Mouse (Mus musculus): ENCODE data around the gene Taf13. TPM values are rescaled to one million over a fixed set of nuclear protein-coding genes. Genes with fewer than 3 reads are reported as not detected.

Taf13 gene
- polyA plus RNA-seq, 1 experiment from 2014 or later: 84.8 TPM

DNA sequence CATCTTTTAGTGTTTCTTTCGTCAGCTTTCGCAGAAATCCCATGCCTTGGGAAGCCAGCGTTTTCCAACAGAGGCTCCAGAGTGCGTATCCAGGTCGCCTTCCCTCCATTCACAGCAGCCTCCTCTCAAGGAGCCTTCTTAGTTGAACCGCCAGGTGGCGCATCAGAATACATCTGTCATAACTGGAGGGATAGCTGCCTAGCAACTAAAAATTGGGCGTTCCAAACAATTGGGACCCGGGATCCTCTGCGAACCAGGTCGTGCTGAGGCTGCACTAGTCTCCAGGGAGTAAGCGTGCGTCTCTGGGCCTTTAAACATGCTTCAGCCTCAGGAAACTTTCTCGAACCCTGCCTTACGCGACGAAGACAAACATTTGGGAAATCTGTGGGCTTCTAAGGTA lies 34.2 kb upstream of the Taf13 start:
- DNase-seq (ENCODE audit: low spot score) (peak; percentile 91), ATAC-seq (ENCODE audit: low FRiP score) (peak; percentile 75; the same call in 1 of the 2 replicates)
- no peaks in the 10 kb centered on the region for H3K9me3 ChIP-seq (ENCODE audit: control insufficient read depth, low read length)
- no peaks in the 10 kb centered on the region for H3K36me3 ChIP-seq (ENCODE audit: control insufficient read depth, insufficient read depth, low read length)
- 5% methylated on average over 17 of the region's 17 CpGs for WGBS
- H3K4me3 ChIP-seq (ENCODE audit: low read depth, low read length): no peak overlapping the region
- H3K4me2 ChIP-seq (replicated peaks; ENCODE audit: low read depth, low read length): peak overlapping the region; percentile 38
- H3K4me1 ChIP-seq (replicated peaks; ENCODE audit: control insufficient read depth, insufficient read depth, low read length): 0 out of 2 replicates have a peak, but pooled peaks cover 2% of the 10 kb centered on the region
- H3K9ac ChIP-seq (ENCODE audit: low read depth, low read length): no peak overlapping the region
- peaks cover 7% of the 10 kb centered on the region; the same call in 1 of the 2 replicates for H3K27me3 ChIP-seq (ENCODE audit: control insufficient read depth, insufficient read depth, low read length)
- no peak overlapping the region for H3K27ac ChIP-seq (ENCODE audit: low read depth, low read length)

DNA sequence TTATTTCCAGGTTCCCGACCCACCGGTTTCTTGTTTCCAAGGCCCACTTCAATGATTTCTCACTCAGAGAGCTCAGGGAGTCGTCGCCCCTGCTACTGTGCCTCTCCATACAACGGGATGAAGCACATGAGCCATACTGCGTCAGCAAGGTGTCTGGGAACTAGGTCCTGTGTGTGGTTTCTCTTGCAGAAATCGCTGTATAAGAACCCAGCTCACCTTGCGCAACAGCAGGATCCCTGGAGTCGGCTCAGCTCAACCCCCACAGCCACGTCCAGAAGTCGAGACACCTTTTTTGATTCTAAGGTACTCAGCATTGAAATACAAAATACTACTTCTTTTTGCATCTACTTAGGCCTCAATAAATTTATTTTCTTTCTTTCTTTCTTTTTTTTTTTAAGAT lies 29.2 kb upstream of the Taf13 start:
- WGBS: 87% methylated on average over 11 of the region's 11 CpGs

DNA sequence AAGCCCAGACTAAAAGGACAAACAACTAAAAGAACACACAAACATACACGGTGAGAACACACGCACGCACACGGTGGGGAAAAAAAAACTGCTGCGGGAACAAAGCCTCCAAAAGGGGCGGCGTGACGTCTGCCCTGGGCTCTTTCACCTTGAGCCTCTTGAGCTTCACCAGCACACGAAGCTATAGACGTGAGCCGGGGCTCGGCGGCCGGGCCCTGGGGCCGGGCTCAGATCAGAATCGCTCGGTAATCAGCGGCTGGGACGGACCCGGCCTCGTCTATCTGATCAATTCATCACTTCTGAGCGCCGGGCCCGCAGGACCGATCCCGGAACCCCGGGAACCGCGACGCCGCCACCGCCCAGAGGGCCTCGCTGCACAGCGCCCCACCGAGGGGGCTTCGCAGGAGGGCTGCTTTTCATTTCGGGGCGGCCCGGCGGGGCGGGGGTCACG lies 17.4 kb upstream of the Taf13 start:
- Histone ChIP-seq H3K36me3 (ENCODE audit: control insufficient read depth, insufficient read depth, low read length) (no peaks in the 10 kb centered on the region), H3K9me3 (ENCODE audit: control insufficient read depth, low read length) (no peaks in the 10 kb centered on the region), H3K27ac (ENCODE audit: low read depth, low read length) (peak overlapping the region; percentile 89), H3K4me3 (ENCODE audit: low read depth, low read length) (peak overlapping the region; percentile 76), H3K9ac (ENCODE audit: low read depth, low read length) (peak overlapping the region; percentile 98), H3K4me1 (replicated peaks; ENCODE audit: control insufficient read depth, insufficient read depth, low read length) (no peaks in the 10 kb centered on the region), H3K27me3 (ENCODE audit: control insufficient read depth, insufficient read depth, low read length) (no peaks in the 10 kb centered on the region), H3K4me2 (replicated peaks; ENCODE audit: low read depth, low read length) (peak overlapping the region; percentile 85)
- DNase-seq (ENCODE audit: low spot score) (no peak), ATAC-seq (ENCODE audit: low FRiP score) (peak; percentile 86)
- under 1% methylated on average over 41 of the region's 42 CpGs for WGBS

More for the DNA sequence above, 29.2 kb upstream of the Taf13 start:
- H3K9me3 ChIP-seq (ENCODE audit: control insufficient read depth, low read length): no peaks in the 10 kb centered on the region
- H3K27me3 ChIP-seq (ENCODE audit: control insufficient read depth, insufficient read depth, low read length): no peaks in the 10 kb centered on the region
- H3K4me3 ChIP-seq (ENCODE audit: low read depth, low read length): no peak overlapping the region
- H3K36me3 ChIP-seq (ENCODE audit: control insufficient read depth, insufficient read depth, low read length): no peaks in the 10 kb centered on the region
- 0 out of 2 replicates have a peak, but pooled peaks cover 2% of the 10 kb centered on the region for H3K4me1 ChIP-seq (replicated peaks; ENCODE audit: control insufficient read depth, insufficient read depth, low read length)
- DNase-seq (ENCODE audit: low spot score) (no peak), ATAC-seq (ENCODE audit: low FRiP score) (no peak)
- no peak overlapping the region for H3K4me2 ChIP-seq (replicated peaks; ENCODE audit: low read depth, low read length)
- no peak overlapping the region for H3K27ac ChIP-seq (ENCODE audit: low read depth, low read length)
- H3K9ac ChIP-seq (ENCODE audit: low read depth, low read length): no peak overlapping the region

DNA sequence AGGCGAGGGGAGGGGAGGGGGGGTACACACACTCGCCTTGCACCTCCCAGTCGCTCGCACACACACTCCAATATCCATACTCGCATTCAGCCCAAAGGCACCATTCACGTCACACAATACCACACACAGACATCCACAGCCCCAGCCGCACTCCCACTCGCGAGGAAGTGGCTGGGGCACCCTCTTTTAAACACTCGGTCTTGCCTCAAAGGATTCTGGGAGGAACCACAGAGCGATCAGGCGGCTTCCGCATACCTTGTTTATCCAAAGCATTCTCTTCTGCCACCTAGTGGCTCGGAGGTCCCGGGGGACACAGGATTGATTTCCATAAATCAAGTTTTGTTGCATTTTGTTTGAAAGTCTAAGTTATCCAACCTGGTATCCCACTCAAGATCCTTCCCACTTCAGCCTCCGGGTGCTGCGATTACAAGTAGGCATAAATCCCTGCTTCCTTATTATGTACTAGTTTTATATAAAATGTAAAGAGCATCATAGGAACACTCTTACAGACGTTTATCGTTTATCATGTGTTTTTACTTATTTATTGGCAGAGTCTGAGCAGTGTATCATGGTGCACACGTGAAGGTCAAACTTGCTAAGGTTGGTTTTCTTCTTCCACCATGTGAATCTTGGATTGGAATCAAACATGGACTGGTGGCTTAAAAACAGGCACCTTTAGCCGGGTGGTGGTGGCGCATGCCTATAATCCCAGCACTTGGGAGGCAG lies 16.7 kb upstream of the Taf13 start:
- no peaks in the 10 kb centered on the region for H3K36me3 ChIP-seq (ENCODE audit: control insufficient read depth, insufficient read depth, low read length)
- no peaks in the 10 kb centered on the region for H3K9me3 ChIP-seq (ENCODE audit: control insufficient read depth, low read length)
- peak overlapping the region; percentile 76 for H3K4me3 ChIP-seq (ENCODE audit: low read depth, low read length)
- no peaks in the 10 kb centered on the region for H3K4me1 ChIP-seq (replicated peaks; ENCODE audit: control insufficient read depth, insufficient read depth, low read length)
- H3K27ac ChIP-seq (ENCODE audit: low read depth, low read length): peak overlapping the region; percentile 89
- H3K4me2 ChIP-seq (replicated peaks; ENCODE audit: low read depth, low read length): peak overlapping the region; percentile 85
- peak overlapping the region; percentile 98 for H3K9ac ChIP-seq (ENCODE audit: low read depth, low read length)
- H3K27me3 ChIP-seq (ENCODE audit: control insufficient read depth, insufficient read depth, low read length): no peaks in the 10 kb centered on the region
- WGBS: 18% methylated on average over 22 of the region's 22 CpGs
- ATAC-seq (ENCODE audit: low FRiP score) (peak; percentile 95), DNase-seq (ENCODE audit: low spot score) (peak; percentile 96)

GRCm38 (mm10) chr3:108557888-108558287 lies 13.6 kb upstream of the Taf13 start:
- H3K27ac ChIP-seq (ENCODE audit: low read depth, low read length): no peak overlapping the region
- no peaks in the 10 kb centered on the region for H3K27me3 ChIP-seq (ENCODE audit: control insufficient read depth, insufficient read depth, low read length)

GRCm38 (mm10) chr3:108562133-108562730 lies 9.3 kb upstream of the Taf13 start, which contains the start of gene Tmem167b:
Tmem167b (minus strand) TSS chr3:108562466.
- peak; percentile 99 for DNase-seq (ENCODE audit: low spot score)
- Histone ChIP-seq H3K9me3 (ENCODE audit: control insufficient read depth, low read length) (no peaks in the 10 kb centered on the region), H3K27me3 (ENCODE audit: control insufficient read depth, insufficient read depth, low read length) (no peaks in the 10 kb centered on the region)

More at GRCm38 (mm10) chr3:108557888-108558287, 13.6 kb upstream of the Taf13 start:
- Histone ChIP-seq H3K9me3 (ENCODE audit: control insufficient read depth, low read length) (no peaks in the 10 kb centered on the region), H3K4me2 (replicated peaks; ENCODE audit: low read depth, low read length) (no peak overlapping the region), H3K4me1 (replicated peaks; ENCODE audit: control insufficient read depth, insufficient read depth, low read length) (no peaks in the 10 kb centered on the region), H3K9ac (ENCODE audit: low read depth, low read length) (no peak overlapping the region), H3K36me3 (ENCODE audit: control insufficient read depth, insufficient read depth, low read length) (no peaks in the 10 kb centered on the region), H3K4me3 (ENCODE audit: low read depth, low read length) (no peak overlapping the region)
- ATAC-seq (ENCODE audit: low FRiP score): no peak
- 94% methylated on average over 4 of the region's 4 CpGs for WGBS
- DNase-seq (ENCODE audit: low spot score): no peak

DNA sequence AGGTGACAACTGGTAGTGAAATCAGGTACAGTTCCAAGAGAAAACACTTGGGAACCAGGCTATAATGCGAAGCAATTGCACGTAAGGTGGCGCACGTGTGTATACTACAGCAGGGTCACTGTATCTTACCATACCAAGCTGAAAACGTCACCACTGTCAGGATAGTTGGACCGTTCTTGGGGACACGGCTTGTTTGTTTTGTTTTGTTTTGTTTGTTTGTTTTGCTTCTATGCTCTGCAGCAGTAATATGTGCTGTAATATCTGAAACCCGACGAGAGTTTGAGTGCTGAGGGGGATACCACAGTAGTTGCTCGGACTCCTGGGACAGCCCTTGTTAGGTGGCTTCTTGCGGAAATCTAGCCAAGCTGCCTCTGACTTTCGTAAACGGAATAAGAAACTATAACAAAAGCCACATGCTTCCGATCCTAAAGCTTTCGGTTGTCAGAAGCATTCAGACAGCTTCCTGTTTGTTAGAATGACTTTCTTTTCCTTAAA lies 8.7 kb upstream of the Taf13 start:
- DNase-seq (ENCODE audit: low spot score) (no peak), ATAC-seq (ENCODE audit: low FRiP score) (peak; percentile 69)
- Histone ChIP-seq H3K27me3 (ENCODE audit: control insufficient read depth, insufficient read depth, low read length) (no peaks in the 10 kb centered on the region), H3K27ac (ENCODE audit: low read depth, low read length) (peak overlapping the region; percentile 75; the same call in 1 of the 2 replicates), H3K4me2 (replicated peaks; ENCODE audit: low read depth, low read length) (peak overlapping the region; percentile 59), H3K4me3 (ENCODE audit: low read depth, low read length) (peak overlapping the region; percentile 76), H3K9me3 (ENCODE audit: control insufficient read depth, low read length) (no peaks in the 10 kb centered on the region), H3K4me1 (replicated peaks; ENCODE audit: control insufficient read depth, insufficient read depth, low read length) (no peaks in the 10 kb centered on the region), H3K9ac (ENCODE audit: low read depth, low read length) (peak overlapping the region; percentile 32; the same call in 1 of the 2 replicates), H3K36me3 (ENCODE audit: control insufficient read depth, insufficient read depth, low read length) (no peaks in the 10 kb centered on the region)
- 15% methylated on average over 15 of the region's 15 CpGs for WGBS

More at GRCm38 (mm10) chr3:108562133-108562730, 9.3 kb upstream of the Taf13 start, which contains the start of gene Tmem167b:
- ATAC-seq (ENCODE audit: low FRiP score): peak; percentile 97
- under 1% methylated on average over 43 of the region's 45 CpGs for WGBS
- Histone ChIP-seq H3K4me1 (replicated peaks; ENCODE audit: control insufficient read depth, insufficient read depth, low read length) (no peaks in the 10 kb centered on the region), H3K4me2 (replicated peaks; ENCODE audit: low read depth, low read length) (peak within 1 kb of the TSS; percentile 59), H3K4me3 (ENCODE audit: low read depth, low read length) (peak within 1 kb of the TSS; percentile 76), H3K27ac (ENCODE audit: low read depth, low read length) (peak within 1 kb of the TSS; percentile 86), H3K9ac (ENCODE audit: low read depth, low read length) (peak within 1 kb of the TSS; percentile 82), H3K36me3 (ENCODE audit: control insufficient read depth, insufficient read depth, low read length) (no peaks in the 10 kb centered on the region)

GRCm38 (mm10) chr3:108563309-108563708 lies 8.2 kb upstream of the Taf13 start:
- Histone ChIP-seq H3K9me3 (ENCODE audit: control insufficient read depth, low read length) (no peaks in the 10 kb centered on the region), H3K9ac (ENCODE audit: low read depth, low read length) (no peak overlapping the region), H3K27me3 (ENCODE audit: control insufficient read depth, insufficient read depth, low read length) (no peaks in the 10 kb centered on the region), H3K4me1 (replicated peaks; ENCODE audit: control insufficient read depth, insufficient read depth, low read length) (no peaks in the 10 kb centered on the region), H3K27ac (ENCODE audit: low read depth, low read length) (peak overlapping the region; percentile 75; the same call in 1 of the 2 replicates), H3K4me2 (replicated peaks; ENCODE audit: low read depth, low read length) (peak overlapping the region; percentile 59), H3K4me3 (ENCODE audit: low read depth, low read length) (no peak overlapping the region), H3K36me3 (ENCODE audit: control insufficient read depth, insufficient read depth, low read length) (no peaks in the 10 kb centered on the region)
- ATAC-seq (ENCODE audit: low FRiP score) (no peak), DNase-seq (ENCODE audit: low spot score) (peak; percentile 87)
- 13% methylated on average over 4 of the region's 4 CpGs for WGBS

All from hindbrain, embryonic 11.5 days (tissue).